Mouse (Mus musculus): ENCODE results near the gene Vti1a. TPM values are rescaled to one million over a fixed set of nuclear protein-coding genes. Genes with fewer than 3 reads are reported as not detected.

Vti1a gene
- total RNA-seq, 2 experiments from 2014 or later = 20.9 to 34.3 TPM

DNA sequence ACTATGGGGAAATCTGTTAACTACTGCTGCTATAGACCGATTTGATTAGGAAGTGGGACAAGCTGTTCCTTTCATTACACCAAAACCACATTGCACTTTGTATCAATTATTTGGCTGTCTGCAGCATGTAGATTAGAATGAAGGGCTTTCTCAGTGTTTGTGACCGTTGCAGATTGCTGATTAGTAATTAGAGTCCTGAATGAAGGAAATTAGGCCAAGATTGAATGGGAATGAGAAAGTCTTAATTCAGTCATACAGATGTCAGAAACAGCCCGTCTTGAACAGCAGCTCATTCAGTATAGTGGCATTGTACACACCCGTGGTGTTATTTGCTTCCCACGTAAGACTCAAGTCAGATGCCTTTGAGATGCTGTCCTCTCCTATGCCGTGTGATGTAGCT, 60.2 kb downstream of the Vti1a start:
- no peak for ATAC-seq (ENCODE audit: poor library complexity, severe bottlenecking)

DNA sequence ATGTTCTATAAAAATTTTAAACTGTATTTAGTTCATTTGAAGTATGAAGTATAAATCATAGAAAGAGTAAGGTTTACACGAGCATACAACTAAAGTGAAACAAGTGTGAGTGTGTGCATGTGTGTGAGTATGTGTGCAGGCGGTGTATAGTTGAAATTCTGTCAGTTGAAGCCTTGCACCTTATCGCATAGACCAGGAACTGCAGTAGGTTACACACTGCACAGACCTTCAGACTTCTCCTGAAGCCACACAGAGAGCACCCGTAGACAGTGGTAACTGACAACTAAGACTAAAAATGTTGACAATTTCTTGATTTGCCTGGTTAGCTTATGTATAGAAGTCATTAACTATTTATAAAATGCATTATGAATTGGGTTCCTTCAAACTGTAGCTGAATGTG, 61.4 kb downstream of the Vti1a start:
- ATAC-seq (ENCODE audit: poor library complexity, severe bottlenecking) = no peak

DNA sequence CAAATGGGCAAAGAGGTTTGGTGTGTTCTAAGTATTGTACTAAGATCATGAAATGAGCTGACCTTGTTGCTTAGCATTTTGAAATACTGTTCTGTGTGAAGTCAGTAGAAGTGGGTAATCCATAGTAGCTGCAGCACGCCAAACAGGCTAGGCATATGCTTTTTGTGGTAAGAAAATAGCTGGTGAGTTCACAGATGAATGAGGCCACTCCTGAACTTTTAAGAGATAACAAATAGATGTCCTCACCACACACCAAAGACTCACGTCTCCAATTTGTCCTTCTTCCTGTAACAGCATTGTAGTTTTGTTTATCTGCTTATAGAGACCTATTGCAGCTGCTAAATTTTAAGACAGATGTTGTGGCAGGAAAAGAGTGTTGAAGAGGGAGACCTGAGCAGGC, 62.8 kb downstream of the Vti1a start:
- no peak for ATAC-seq (ENCODE audit: poor library complexity, severe bottlenecking)

DNA sequence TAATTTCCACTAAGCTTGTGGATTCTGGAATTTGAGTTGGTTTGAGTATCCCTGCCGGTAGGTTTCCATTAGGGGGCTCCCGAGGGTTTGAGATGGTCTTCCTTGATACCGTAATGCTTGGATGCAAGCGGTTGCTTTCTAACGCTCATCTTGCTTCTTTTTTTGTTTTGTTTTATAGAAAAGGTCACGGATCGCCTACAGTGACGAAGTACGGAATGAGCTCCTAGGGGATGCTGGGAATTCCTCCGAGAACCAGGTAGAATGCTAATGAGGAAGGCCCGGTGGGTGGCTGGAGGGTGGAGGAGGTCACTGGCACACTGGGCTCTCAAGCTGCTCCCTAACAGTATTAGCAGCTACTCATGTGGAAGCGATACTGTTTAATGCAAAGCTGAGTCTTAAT, 64.7 kb downstream of the Vti1a start:
- ATAC-seq (ENCODE audit: poor library complexity, severe bottlenecking) = no peak

DNA sequence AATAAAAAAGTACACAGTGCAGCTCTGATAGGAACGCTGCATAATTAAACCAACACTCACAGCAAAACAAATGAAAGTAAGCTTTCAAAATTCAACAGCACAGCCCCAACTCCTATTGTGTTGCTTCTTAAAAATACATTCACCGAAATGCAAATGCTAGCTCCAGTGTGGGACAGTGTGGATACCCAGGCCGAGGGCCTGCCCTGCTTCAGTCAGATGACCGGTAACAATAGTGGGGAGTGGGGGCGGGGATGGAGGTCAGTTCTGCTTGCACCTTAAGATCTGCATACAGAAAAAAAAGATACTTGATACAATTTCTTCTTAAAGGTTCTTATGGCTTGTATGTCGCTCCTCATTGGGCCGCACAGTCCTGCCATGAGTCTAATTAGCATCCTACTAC, 65.2 kb downstream of the Vti1a start:
- no peak for ATAC-seq (ENCODE audit: poor library complexity, severe bottlenecking)

DNA sequence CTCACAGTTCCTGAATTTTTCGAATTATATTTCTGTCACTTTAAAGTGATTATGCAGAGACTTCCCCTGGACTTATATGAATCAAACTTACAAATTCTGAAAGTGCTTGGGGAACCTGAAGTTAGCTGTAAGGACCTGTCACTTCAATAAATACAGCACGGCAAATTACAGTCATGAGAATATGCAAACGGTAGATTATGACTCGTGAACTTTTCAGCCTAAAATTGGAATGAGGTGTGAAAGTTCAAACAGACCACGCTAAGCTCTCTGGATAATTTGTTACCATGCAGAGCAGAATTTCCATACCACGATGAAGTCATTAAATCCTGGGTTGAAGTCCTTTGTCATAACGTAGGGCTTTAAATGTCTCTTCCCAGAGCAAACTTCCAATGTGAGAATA, 66.7 kb downstream of the Vti1a start:
- ATAC-seq (ENCODE audit: poor library complexity, severe bottlenecking) = no peak

DNA sequence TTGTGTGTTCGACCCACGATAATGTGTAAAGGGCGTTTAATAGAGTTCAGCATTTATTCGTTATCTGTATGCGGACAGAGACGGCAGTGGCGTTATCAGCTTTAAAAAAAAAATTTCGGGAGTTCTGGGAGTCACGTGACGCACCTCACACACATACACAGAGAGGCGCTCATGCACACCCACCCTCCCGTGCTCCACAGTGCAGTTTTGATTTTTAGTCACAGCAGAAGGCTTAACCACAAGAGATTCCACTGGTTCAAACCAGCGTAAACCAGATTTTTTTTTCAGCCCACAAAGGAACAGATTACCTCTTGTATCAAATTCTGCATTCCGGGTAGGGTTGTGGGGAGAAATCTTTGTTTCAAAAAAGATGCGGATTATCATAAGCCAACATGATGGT, 68.5 kb downstream of the Vti1a start:
- no peak for ATAC-seq (ENCODE audit: poor library complexity, severe bottlenecking)

DNA sequence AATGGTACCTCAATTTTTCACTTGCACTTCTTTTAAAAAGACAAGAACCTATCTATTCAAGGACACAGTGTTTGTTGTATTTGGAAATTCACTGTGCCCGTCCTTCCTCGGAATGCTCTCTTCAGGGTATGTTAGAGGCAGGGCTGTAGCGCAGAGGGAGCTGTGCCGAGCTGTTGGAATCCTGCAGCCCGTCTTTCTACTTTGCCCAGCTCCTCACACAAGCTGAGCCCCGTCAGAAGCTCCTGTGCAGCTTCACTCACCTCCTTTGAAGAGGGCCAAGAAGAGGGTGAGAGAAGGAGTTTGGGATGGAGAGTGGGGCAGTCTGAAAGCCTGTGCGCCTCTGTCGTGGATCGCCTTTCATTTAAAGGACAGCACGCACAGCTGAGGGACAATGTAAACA, 72.9 kb downstream of the Vti1a start:
- ATAC-seq (ENCODE audit: poor library complexity, severe bottlenecking) = no peak

DNA sequence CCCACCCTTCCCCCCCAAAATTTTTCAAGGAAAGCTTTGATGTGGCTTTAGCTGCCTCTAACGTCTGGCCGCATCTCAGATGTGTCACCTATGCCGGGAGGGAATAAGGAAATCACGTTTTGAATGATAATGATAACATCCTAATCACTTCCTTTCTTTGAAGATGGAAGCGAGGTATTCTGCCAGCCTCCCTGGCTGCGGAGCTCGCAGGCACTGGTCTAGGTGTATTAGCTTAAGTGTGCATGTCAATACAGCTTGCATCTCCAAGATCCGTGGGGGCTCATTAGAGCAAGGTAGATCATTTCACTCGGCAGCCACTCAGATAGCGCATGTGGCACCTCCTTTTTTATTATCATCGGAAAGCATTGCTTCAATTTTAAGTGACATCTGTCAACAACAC, 74.2 kb downstream of the Vti1a start:
- no peak for ATAC-seq (ENCODE audit: poor library complexity, severe bottlenecking)

DNA sequence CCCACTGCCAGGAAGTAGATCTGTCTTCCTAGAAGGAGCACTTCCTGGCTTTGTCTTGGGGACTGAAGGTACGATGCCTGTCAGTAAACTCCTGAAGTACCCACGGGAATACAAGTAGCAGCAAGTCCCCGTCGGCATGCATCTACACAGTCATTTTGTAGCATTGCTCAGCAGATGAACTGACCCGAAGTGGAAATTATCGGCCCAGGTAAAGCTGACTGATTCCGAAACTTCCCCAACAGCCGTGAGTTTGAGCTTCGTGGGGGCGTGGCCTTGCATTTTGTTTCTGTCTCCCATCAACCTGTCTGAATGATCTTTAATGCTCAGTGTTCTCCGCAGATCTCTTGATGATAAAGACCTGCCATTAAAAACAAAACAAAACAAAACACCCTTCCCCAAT, 85.5 kb downstream of the Vti1a start:
- no peak for ATAC-seq (ENCODE audit: poor library complexity, severe bottlenecking)

DNA sequence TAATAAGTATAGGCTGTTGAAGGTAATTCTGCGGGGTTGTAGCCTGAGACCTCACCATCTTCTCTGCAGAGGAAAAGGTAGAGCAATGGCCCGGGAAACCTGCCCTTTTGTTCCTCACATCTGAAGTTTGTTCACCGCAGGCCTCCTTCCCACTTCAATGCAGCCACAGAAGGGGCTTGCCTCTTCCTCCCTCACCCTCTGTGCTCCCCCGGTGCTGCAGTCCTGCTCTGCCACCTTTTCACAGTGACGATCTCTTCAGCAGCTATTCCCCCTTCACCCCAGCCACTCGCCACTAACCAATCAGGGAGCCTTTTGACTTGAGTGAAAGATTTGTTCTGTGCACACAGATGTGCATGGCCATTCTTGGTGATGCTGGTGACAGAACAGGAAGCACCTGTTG, 92.4 kb downstream of the Vti1a start:
- no peak for ATAC-seq (ENCODE audit: poor library complexity, severe bottlenecking)

DNA sequence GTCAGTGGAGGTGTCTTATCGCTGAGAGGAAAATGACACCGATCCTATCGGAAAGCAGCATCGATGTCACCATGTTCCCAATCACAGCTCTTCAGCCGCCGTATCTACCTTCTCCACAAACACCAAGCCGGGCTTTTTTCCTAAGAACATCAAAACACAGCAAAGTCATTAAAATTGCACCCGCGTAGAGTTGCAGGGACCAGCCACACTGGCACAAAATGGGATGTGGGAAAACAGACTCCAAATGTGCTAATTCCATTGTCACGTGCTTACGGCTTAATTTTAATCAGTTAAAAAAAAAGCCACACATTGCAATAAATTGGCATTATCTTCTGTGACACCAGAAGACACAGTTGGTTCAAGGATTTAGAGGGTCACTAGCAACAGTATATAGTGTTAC, 95.3 kb downstream of the Vti1a start:
- no peak for ATAC-seq (ENCODE audit: poor library complexity, severe bottlenecking)

DNA sequence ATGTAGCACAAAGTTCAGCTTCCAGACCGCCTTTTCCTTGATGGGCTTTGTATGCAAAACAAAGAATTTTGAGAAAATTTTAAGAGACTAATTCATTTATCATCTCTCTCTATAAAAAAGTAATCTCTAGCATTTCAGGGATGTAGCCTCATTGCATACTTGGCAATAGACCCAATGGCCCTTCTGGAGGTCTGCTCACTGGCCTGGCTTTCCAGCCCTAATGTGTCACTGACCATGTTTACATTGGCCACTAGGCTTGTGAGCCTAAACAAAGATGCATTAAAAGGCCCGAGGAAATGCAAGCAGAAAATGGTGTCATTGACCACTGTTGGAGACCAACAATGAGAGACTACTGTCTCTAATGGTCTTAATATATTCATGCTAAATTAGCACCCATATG, 95.8 kb downstream of the Vti1a start:
- ATAC-seq (ENCODE audit: poor library complexity, severe bottlenecking) = no peak

DNA sequence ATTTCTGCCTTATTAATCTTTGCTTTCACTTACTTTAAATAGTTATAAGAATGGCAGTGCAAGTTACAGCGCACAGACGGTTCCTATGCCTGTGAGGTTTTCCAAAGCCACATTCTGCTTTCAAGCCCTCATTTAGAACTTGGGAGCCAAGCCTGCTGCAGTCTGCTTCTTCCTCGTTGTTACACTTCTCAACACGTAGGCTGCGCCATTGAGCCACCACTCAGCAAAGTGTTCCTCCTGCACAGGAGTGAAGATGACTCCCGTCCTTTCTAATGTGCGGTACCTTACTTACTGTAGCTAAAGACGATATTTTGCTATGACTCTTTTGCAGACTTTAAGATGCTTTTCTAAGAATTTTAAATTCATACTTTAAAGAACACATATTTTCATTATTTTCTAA, 98.0 kb downstream of the Vti1a start:
- ATAC-seq (ENCODE audit: poor library complexity, severe bottlenecking) = 0 out of 2 replicates have a peak, but pooled peaks have one; percentile 27

DNA sequence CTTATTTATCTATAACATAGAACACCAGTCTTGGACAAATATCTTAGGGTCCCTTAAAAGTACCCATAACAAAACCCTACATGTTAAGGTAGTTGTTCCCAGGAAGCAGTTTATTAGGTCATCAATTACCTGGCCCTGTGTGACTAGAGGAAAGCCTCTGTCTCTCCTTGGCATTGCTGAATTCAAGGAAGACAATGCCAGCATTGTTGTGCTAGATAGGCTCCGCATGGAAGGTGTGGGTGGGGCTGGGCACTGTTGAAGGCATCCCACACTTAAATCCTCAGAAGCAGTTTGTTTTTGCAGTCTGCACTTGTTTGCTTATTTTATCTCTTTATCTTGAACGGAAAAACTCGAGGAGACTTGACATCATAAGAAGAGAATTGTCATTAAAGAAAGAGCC, 102.7 kb downstream of the Vti1a start:
- ATAC-seq (ENCODE audit: poor library complexity, severe bottlenecking) = no peak

DNA sequence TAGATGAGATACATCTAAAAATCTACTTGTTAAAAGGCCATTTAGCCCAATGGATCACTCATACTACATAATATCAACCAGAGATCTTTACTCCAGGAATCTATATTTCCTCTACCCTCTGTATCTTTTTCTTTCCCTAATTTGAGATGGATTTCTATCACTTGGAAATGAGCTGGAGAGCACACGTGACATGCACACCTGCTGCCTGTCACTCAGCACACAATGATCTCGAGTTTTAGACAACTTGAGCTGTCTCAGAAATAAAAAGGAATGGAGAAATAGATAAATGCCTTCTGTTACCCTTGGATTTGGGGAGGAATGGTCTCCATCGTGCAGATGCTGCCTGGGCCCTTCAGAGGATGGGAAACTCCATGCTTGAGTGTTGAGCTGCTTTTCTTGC, 103.9 kb downstream of the Vti1a start:
- ATAC-seq (ENCODE audit: poor library complexity, severe bottlenecking) = no peak

DNA sequence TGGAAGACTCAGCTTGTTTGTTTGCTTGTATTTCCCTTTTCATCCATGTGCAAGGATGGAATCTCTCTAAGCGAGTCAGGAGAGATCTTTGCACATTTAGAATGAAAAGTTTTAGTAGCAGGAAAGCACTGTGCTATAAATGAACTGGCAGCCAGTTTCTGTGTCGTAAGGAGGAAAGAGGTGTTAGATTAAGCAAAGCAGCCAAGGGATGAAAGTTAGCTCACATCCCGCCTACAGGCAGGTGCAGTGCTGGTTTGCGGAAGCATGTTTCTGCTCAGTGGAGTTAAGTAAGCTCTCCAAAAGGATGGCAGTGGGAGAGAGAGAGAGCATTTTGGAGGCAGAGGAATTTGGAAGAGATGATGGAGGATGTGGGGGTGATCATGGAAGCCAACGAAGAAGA, 105.7 kb downstream of the Vti1a start:
- ATAC-seq (ENCODE audit: poor library complexity, severe bottlenecking) = no peak

DNA sequence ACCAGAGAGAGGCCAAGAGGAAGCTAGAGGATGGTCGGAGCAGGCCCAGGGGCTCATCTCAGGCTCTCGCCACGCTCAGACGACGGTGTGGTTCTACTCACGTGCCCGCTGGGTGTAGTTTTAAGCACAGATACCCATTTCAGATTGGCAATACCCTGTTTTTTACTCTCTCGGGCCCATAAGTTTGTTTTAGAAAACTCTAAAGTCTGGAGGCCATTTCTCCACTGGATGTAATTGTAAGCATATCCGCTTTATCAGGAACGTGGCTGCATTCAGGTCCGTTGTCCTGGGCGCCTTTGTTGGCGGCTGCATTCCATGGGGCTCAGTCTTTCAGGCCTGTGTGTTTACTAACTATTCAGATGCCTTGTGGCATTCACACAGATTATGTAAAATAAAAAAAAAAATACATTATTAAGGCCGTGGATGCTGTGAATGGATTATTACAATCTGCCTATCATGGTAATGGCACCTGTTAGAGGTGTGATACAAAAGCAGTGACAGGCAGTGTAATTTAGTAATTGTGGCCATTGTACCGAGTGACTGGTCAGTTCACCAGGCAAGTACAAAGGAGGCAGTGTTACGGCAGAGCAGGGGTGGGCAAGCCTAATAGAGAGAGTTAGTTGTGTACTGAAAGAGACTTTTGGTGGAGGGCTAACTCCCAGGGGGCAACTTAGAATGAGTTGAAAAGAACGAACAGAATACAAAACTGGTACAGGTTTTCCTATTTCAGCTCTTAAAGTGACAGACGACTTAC, 106.4 kb downstream of the Vti1a start:
- ATAC-seq (ENCODE audit: poor library complexity, severe bottlenecking) = no peak

DNA sequence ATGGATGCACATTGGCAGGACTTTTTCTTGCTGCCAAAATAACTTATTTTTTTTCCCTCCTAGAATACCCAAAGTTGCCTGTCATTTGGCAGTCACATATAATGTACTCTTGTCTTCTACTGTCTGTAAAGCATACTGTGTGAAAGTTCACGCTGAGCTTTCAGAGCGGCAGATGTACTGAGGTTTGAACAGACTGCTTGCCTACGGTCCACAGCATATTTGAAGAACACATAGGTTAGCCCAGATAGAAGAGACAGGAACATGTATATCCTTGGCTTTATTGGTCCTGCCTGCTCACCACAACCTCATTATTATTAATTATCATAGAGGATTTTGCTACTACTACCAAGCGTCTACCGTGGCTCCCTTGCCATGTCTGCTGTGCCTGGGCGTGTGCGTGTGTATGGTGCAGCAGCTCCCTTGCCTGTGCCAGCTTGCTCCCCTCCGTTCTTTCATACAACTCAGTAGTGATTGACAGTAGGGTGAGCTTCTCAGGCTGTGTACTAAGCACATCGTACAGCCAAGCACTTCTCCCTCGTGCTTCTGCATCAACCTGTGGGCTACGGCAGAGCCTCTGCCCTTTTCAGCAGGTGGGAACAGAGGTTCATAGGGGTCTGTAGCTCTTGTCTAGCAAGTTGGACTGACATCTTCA, 107.1 kb downstream of the Vti1a start:
- ATAC-seq (ENCODE audit: poor library complexity, severe bottlenecking) = no peak

DNA sequence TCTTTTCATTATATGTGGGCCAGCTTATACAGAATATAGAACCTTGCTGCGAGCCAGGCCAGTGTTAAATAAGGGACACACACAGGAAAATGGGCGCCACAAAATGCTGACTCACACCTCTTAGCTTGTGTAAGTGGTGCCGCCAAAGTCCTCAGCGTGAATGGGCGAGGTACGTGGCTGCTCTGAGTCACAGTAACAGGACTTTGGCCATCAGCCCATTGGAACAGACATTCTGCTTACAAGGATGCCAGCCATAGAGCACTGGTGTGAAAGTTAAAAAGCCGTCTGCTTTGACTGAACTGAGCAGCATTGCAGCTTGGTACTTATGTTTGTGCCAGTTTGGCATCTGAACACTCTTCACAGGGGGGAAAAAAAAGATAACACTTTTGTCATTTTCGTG, 107.9 kb downstream of the Vti1a start:
- peak; percentile 21; the same call in 1 of the 2 replicates for ATAC-seq (ENCODE audit: poor library complexity, severe bottlenecking)

DNA sequence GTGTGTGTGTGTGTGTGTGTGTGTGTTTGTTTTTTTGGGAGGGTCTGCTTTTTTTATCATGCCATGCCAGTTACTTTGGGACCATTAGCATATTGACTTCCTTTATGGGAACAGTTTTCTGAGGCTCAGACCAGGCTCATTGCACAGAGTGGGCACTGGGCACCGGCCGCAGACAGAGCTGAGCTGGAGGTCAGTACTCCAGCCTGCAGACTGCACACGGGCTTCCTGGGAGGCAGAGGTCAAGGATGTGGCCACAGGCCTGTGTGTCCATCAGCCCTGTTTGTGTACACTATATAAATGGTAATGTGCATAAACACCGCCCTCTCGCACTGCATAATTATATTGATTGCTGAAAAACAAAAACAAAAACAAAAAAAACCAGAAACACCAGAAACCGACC, 108.4 kb downstream of the Vti1a start:
- no peak for ATAC-seq (ENCODE audit: poor library complexity, severe bottlenecking)

DNA sequence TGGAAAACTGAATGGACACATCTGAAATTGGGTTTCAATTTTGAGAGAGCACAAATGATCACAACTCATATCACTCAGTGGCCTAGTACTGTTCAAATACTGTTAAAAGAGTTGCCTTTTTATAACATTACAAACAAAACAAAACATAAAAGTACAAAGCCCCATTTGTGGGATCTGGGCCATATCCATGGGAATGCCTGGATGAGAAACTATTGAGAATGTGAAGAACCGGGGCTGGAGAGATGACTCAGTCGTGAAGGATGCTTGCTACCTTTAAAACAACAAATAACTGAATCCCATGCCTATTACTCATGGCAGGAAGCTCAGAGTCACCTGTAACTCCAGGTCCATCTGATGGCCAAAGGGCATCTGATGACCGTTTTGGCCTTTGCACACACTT, 124.2 kb downstream of the Vti1a start:
- no peak for ATAC-seq (ENCODE audit: poor library complexity, severe bottlenecking)

DNA sequence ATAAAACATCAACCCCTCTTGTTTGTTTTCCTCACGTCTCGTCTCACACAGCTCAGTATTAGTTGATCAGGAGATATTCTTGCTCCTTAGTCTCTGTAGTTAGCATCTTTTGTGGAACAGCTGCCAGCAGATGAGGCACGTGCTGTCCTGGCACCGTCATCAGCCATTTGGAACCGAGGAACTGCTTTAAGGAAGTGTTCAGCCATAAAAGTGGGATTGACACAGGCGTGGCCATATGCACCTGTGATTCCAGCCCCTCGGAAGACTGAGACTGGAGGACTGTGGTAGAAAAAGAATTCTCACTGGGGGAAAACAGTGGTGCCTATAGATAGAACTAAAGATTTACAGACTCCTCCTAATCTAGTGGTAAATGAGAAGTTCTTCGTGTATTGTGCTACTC, 127.5 kb downstream of the Vti1a start:
- ATAC-seq (ENCODE audit: poor library complexity, severe bottlenecking) = no peak

Measured in megakaryocyte, adult 5-6 weeks (primary cell).